Mouse (Mus musculus) heart, postnatal 25 days (tissue): ENCODE data around the gene Dyrk1b. TPM values are rescaled to one million over a fixed set of nuclear protein-coding genes. Genes with fewer than 3 reads are reported as not detected.
A peak's percentile ranks its signal among the peaks of the same experiment; 100 is the strongest.
"Not testable (repeated sequence)": the region's sequence is repeated elsewhere in the genome, so short reads cannot be mapped to it uniquely, and the experiment has no call there.

ENCODE experiments used
- DNase-seq: peaks from one replicate; pipeline ENCODE4 v3.0.0; 2022; ENCODE audit warnings: low spot score
- intact Hi-C: fragments of 180-260 bp; cut with DNase I; formaldehyde crosslinking; loops from one replicate; pipeline ENCODE4 v1.15.1; 2025
- total RNA-seq, 2 experiments: library from RNA; stranded (reverse); gene quantifications; 2 replicates each; pipeline ENCODE4 v1.2.3; 2021

Gene Dyrk1b
- total RNA-seq, 2 experiments from 2014 or later = 30.5 to 32.0 TPM

- intact Hi-C loops = no loop called here
- DNase-seq = no peak
Observed at GRCm38 (mm10) chr7:28191489-28191888, 12.2 kb downstream of the Dyrk1b start.

- no peak for DNase-seq
- intact Hi-C loops = no loop called here
Observed at GRCm38 (mm10) chr7:28191903-28192302, 12.6 kb downstream of the Dyrk1b start.

- intact Hi-C loops = no loop called here
- no peak for DNase-seq
Observed at GRCm38 (mm10) chr7:28195414-28196098, 16.3 kb downstream of the Dyrk1b start.

GRCm38 (mm10) chr7:28196528-28196927 is 17.3 kb downstream of the Dyrk1b start:
- DNase-seq = no peak
- intact Hi-C loops = no loop called here

- no peak for DNase-seq
- intact Hi-C loops = no loop called here
Observed at GRCm38 (mm10) chr7:28199054-28199453, 19.8 kb downstream of the Dyrk1b start.

GRCm38 (mm10) chr7:28203207-28204108 is 24.2 kb downstream of the Dyrk1b start:
- intact Hi-C loops = no loop called here

GRCm38 (mm10) chr7:28206044-28206600 is 26.9 kb downstream of the Dyrk1b start:
- intact Hi-C loops = no loop called here
- DNase-seq = no peak

More at GRCm38 (mm10) chr7:28203207-28204108, 24.2 kb downstream of the Dyrk1b start:
- DNase-seq = no peak

- intact Hi-C loops = no loop called here
- no peak for DNase-seq
Observed at GRCm38 (mm10) chr7:28208396-28208987, 29.2 kb downstream of the Dyrk1b start.

GRCm38 (mm10) chr7:28208988-28209508 is 29.8 kb downstream of the Dyrk1b start:
- peak; percentile 34 for DNase-seq
- intact Hi-C loops = no loop called here

GRCm38 (mm10) chr7:28210731-28211130 is 31.5 kb downstream of the Dyrk1b start:
- no peak for DNase-seq
- intact Hi-C loops = loop anchor here (5.0 kb wide), 1 partner anchor 87 kb away; no protein-coding TSS in a partner anchor

GRCm38 (mm10) chr7:28214142-28214541 is 34.9 kb downstream of the Dyrk1b start:
- no peak for DNase-seq
- intact Hi-C loops = loop anchor here (5.0 kb wide), 1 partner anchor 83 kb away; no protein-coding TSS in a partner anchor

- intact Hi-C loops, DNase-seq: not testable (repeated sequence)
Observed at GRCm38 (mm10) chr7:28215950-28216349, 36.7 kb downstream of the Dyrk1b start.

GRCm38 (mm10) chr7:28217811-28218210 is 38.5 kb downstream of the Dyrk1b start:
- intact Hi-C loops = not testable (repeated sequence)

GRCm38 (mm10) chr7:28218951-28219740 is 39.9 kb downstream of the Dyrk1b start:
- DNase-seq, intact Hi-C loops: not testable (repeated sequence)

More at GRCm38 (mm10) chr7:28217811-28218210, 38.5 kb downstream of the Dyrk1b start:
- DNase-seq = not testable (repeated sequence)

GRCm38 (mm10) chr7:28226836-28227235 is 47.6 kb downstream of the Dyrk1b start:
- intact Hi-C loops, DNase-seq: not testable (repeated sequence)

GRCm38 (mm10) chr7:28227421-28227820 is 48.2 kb downstream of the Dyrk1b start:
- DNase-seq, intact Hi-C loops: not testable (repeated sequence)
